Mouse (Mus musculus): ENCODE measurements around the gene Gm20425.

The Gm20425 gene

DNA sequence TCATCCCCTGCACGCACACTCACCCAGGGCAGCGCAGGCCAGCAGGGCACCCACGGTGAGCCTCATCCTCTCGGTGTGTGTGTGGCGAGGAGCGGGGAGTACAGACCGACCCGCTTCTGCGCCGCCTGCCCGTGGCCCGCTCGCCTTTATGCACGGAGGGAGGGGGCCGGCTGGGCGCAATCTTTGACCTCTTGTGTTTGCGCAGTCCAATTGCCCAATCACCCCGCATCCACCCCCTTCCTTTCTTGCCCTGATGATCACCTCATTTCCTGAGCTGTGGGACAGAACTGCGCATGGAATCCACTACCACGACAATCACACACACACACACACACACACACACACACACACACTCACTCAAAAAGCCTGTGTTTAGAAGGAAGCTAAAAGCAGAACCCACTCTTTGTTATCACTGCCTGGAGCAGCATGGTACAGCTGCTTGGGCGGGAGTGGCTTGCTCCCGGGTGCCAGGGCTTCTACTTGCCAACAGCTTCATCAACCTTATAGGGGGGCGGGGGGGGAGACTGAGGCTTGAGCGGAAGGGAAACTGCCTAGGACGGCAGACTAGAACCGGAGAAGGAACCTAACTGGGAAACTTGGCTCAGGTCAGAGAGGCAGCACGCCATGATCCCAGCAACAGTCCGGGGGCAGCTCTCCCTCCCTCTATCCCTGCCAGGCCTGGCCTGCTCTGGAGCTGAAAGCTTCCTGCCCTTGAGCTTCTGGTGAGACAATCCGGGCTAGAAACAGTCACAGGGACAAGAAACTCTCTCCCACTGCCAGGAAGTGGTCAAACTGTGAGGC is at the start of gene Gm20425, which contains the start of gene Trf:
Gene Gm20425 (minus strand): TSS at position 157 of the 801 bp plus-strand sequence.
Gene Trf (minus strand): TSS at position 294 of the 801 bp plus-strand sequence.
- DNase-seq (ENCODE audit: low spot score), result no peak

DNA sequence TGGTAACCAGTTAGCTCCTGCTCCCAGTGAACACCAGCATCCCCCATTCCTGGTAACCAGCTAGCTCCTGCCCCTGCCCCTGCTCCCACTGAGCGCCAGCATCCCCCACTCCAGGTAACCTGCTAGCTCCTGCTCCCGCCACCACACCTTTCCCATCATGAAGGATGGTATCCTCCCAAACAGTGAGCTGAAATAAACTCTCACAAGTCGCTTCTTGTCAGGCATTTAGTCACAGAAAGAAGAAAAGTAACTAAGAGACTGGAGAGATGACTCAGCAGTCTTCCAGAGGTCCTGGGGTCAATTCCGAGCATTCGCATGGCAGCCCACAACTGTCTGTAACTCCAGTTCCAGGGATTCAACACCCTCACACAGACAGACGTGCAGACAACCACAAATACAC is 46.8 kb upstream of the Gm20425 start:
- DNase-seq (ENCODE audit: low spot score), result no peak

DNA sequence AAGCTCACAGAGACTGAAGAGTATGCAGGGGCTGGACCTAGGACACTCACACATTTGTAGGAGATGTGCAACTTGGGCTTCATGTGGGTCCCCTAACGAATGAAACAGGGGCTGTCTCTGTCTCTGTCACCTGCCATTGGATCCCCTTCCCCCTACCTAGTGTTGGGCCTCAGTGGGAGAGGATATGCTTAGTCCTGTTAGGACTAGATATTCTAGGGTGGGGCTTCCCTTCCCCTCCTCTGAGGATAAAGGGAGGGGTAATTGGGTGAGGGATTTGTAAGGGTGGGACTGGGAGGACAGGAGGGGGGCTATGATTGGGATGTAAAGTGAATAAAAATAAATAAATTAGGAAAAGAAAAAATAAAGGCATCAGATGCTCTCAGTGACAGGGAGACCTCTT is 45.6 kb upstream of the Gm20425 start:
- no peak for DNase-seq (ENCODE audit: low spot score)

DNA sequence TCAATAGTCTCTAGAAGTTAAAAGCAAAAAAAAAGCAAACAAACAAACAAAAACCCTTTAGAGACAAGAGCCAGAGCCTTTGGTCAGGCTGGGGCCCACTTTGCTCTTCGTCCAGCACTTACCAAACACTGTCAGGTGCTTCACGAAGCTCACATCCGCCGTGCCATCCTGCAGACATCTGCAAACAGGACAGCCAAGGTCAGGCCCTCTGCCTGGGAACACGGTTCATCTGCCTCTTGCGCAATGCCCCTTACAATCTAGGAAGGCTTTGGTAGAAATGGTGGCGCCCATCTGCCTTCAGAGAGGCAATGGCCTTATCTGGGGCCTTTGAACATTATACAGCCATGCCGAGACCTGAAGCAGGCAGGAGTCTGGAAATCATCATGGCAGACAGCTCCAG is 44.7 kb upstream of the Gm20425 start:
- no peak for DNase-seq (ENCODE audit: low spot score)

DNA sequence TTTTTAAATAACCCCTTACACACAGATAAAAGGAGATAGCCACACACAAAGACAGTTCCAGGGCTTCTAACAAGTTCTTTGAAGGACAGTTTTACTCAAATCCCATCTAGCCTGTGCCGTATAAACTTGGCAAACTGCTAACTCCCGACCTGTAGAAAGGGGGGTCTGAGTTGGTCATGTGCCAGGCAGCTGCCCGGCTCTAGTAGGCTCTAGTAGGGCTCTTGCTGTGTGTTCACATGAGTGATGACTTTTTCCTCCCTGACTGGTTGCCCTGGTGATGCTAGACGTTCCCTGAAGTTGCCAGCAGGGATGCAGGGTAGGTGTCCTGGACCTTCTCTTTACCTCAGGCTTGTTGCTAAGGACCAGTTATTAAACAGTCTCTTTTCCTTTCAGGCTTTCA is 41.0 kb upstream of the Gm20425 start:
- DNase-seq (ENCODE audit: low spot score), result no peak

DNA sequence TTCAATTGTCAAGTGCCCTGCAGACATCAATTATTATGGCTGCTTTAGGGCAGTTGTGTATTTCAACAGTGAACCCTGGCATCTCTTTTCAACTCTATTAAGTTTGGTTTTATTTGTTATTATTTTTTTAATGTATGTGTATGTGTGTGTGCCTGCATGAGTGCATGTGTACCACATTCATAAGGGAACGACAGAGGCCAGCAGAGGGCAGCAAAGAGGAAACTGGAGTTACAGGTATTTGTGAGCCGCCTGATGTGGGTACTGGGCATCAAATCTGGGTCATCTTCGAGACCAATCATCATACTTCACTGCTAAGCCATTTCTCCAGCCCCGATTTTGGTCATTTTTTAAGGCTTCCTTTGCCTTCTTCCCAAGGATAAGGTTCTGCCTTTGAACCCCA is 35.7 kb upstream of the Gm20425 start:
- DNase-seq (ENCODE audit: low spot score), result peak; percentile 8

DNA sequence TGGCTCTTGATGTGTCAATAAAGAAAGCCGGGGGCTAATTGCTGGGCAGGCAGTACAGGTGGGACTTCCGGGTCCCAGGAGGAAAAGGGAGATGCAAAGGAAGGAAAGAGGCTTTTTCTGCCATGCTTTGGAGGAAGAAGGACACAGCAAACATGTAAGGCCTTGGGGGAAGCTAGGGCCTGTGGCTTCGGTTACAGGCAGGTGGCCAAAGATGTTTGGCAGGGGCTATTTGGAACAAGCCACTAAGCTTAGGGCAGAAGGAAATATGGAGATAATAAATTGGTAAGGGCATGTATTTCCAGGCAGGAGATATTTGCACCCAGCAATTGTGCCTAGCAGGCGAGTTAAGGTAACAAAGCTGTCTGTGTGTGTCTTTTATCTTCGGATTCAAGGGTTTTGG is 22.8 kb upstream of the Gm20425 start:
- no peak for DNase-seq (ENCODE audit: low spot score)

DNA sequence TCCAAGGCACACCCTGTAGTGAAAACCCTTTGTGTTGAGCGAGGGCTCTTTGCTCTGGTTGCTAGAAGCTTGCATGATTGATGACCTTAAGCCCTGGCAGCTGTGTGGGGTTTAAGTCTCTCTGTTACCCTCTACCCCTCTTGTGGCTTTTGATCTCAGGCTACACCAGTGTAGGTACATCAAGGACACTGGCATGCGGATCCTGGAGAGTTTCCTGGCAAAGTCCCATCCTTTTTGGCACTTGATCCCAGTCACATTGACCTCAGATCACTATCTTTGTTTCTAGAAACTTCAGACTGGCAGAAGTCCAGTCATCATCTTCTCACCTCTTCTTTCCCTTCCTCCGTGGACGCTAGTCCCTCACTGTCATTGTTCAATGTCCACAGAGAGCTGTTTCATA is 18.5 kb upstream of the Gm20425 start:
- DNase-seq (ENCODE audit: low spot score), result no peak

DNA sequence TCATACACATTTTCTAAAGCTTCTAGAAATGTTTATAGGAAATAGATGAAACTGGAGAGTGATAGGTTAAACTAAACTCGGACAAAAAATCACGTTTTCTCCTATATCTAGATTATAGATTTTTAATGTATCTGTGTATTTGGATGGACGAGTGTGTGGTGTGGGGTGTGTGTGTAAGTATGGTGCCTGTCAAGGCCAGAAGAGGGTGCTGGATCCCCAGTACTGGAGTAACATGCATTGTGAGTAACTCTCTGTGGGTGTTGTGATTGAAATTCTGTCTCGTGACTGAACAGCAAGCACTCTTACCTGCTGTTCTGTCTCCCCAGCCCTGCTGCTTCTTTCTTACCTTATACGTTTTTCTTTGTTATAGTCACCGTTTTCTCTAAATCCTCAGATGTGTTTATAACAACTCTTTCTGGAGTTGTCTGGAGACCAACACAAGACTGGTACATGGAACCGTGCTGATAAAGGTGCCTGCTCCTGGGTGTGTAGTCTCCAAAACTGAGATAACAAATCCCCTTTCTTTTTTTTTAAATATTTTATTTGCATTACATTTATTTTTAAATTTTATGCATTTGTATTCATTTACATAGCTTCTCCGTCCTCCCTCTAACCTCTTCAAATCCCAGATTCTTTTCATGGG is 16.5 kb upstream of the Gm20425 start:
- DNase-seq (ENCODE audit: low spot score), result no peak

DNA sequence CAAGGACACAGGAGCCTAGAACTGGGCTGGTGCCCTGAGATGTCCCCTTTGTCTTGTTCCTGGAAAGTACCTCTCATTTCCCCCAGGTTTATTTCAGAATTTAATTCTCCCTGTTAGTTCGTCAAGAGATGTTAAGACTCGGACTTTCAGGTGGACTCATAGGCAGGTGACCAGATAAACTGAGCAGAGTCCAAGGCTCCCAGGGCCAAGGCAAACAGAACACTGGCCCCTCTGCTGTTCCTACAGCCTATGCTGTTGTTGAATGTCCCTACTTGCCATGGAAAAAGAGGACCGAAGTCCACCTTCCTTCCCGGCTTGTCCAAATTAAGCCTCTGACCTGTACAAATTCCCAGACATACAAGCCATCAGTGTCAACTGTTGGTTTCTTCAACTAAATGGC is 13.5 kb upstream of the Gm20425 start:
- DNase-seq (ENCODE audit: low spot score), result no peak

DNA sequence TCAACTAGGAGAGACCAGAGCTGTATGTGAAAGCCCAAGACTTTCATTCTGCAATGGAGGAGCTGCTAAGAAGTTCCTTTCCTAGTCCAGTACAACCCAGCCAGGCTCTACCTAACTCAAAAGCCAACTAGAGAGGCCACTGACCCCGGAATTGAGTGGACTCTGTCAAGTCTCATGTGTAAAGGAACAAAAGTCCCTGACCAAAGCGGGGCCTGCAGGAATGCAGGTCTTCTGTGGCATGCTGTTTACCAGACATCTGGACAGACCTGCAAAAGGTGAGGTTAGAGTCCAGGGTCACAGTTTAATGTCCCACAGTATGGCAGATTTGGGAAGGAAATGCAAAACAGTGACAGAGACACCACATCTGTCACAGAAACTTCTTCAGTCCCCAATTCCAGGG is 11.1 kb upstream of the Gm20425 start:
- no peak for DNase-seq (ENCODE audit: low spot score)

DNA sequence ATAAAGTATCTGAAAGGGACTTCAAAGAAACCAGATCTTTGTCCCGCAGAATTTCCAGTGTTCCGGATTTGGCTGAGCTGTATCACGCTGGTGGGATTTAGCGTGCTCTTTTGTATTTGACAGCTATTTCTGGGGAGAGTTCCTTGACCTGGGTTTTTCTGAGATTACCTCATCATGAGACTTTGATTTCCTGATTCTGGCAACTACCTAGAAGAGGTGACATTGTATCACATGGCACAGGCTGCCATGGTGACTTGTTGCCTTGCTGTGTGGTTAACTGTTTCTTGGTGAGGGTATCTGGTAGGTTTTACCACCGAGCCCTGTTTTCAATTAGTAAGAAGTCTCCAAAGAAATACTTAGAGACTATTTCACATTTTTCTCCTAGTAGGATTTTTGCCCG is 9.4 kb upstream of the Gm20425 start:
- DNase-seq (ENCODE audit: low spot score), result no peak

DNA sequence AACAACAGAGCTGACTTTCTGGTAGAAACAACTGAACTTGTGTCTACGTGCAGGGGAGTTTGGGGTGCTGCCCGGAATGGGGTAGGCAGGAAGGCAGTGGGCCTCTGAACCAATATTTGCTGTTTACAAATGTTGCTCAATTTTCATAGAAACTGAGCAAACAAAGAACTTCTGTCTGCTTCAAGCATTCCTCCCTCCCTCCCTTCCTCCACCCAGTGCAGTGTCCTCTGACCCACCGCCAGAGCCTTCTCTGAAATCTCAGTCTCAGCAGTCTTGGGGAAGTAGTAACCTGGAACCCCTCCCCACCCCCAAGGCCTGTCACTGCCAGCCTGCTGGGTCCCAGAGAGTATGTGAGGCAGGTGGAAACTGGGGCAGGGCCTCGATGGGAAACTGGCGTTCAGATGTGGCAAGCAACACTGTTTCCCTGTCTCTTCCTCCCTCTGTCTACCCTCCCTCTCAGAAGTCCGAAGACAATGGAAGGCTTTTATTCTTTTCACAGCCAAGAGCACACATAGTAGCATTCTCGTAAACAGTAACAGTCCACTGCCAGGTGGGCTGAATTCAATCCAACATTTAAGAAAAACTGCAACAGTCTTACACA is 4.6 kb upstream of the Gm20425 start:
- DNase-seq (ENCODE audit: low spot score), result no peak

DNA sequence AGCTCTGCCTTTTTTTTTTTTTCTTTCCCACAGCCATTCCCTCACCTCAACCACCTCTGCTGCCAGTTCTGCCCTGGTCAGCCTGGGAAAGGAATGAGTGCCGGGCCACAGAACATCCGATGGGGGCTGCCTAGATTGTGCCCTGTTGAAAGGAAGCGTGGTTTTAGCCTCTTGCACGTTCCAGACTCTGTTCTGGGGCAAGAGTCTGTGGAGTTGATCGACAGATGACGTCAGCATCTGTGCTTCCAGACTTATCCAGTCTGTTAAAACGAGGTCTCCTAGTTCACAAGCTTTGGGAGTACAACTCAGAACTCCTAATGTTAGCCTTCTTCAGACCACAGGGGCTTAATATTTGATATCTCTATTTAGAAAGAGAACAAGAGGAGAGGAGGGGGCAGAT is 4.0 kb upstream of the Gm20425 start:
- no peak for DNase-seq (ENCODE audit: low spot score)

DNA sequence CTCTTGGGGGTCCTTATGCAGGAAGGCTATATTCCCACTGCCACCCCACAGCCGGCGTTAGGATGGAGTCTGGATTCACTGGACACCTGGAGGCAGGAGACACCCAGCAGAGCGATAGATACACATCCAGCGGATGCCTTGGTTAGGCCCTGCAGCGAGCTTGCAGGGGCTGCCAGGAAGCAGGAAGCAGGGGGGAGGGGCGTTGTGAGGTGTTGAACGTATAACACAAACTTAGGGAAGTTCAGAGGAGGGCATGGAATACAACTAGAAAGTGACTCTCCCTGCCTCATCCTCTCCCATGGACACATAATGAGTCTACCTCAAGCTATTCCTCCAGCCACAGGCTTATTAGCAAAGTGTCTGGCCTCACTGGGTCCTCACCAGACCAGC is 2.9 kb upstream of the Gm20425 start:
- DNase-seq (ENCODE audit: low spot score), result no peak

DNA sequence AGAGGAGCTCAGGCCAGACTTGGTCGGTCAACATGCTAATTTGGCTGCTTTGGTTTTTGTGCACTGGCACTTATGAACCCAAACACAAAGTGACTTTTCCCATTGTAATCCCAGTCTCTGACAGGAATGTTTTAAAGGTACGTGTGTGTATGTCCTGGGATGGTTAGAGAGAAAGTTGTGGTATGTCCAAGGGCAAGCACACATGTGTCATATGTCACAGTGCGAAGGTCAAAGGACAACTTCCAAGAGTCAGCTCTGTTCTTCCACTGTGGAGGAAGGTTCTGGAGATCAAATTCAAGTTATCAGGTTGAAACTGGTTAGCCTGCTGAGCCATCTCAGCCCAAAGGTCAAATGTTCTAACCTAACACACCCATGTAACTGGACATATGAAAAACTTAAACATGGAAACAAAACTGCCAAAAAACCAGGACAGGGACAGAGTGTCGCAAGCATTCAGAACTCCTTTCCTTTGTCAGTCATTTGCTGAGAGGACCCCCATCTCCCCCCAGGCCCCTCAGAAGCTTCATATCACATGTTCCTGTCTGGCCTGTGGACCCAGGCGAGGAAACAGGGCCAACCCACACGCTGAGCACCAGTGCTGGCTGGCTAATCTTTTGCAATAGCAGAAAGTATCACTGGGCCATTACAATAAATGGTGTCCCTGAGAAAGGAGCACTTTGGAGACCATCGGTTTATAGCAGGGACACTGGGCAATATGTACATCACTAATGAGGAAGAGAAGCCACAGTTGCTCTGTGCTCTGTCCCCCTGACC is 2.3 kb upstream of the Gm20425 start:
- no peak for DNase-seq (ENCODE audit: low spot score)

DNA sequence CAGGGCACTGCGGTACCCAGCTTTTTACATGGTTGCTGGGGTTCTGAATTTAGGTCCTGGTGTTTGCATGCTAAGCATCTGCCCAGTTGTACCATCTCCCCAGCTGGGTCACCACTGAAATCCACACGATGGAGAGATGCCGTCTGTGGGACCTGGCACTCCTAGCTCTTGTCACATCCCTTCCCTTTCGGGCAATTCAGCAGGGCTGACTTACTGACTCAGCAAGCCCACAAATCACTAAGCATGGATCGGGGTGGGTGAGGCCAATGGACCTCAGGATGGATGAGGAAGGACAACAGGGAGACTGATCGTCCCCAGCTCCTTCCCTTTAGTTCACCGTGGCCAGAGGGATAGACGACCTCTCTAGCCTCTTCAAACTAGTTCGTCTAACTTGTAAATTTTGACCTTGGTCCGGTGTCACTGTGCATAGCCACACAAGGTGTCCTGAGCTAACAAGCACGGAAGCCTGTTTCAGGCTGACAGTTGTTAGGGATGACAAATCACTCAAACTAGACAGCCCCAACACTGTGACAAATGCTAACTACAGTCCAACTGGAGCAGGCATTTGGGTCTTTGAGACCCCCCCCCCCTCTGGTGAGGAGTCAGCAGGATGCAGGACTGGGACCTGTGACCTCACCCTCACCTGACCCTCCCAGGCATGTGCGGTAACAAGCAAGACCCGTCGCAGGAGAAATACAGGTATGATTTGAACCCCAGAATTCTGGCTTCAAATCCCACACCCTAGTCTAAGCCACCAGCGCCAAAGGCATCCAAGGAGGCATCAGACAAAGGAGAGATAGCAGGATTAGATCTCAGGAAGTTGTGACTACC is 855 bp downstream of the Gm20425 start:
- no peak for DNase-seq (ENCODE audit: low spot score)

DNA sequence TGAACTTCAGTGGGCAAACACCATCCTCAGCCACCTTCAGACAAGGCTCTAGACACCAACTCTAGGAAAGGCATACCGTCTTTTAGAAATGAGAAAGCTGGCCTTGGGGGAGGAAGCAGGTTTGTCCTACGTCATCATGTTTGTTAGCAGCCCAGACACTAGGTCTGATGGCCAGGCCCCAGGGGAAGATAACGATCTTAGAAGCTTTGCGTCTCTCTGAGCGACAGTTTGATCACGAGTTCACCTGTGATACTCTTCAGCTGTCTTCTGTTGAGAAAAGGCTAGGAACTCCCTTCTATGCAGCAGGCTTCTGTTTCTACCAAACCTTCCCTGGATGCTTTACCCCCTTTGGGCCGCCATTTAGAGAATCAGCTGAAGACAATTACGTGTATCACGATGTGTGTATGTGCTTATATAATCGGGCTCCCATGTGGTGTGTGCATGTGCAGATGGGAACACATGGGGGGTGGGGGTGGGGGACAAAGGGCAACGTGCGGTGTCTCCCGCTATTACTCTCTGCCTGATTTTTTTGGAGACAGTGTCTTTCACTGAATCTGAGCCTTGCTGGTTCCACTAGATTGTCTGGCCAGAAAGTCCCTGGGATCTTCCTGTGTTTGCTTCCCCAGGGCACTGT is 1.6 kb downstream of the Gm20425 start:
- DNase-seq (ENCODE audit: low spot score), result no peak

DNA sequence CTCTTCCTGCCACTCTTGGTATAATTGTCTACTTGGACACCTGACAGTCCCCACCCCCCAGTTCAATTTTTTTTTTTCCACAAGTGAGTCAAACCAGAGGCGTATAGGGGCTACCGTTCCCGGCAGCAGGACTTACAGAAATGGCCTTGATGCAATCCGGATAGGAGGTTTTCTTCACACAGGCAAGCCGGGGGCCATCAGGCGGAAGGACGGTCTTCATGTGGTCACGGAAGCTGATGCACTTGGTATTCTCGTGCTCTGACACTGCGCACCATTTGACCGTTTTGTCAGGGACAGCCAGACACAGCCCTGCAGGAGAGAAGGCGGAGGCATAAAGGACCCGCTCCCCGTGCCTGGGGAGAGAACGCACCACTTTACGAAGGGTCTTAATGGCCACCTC is 2.3 kb downstream of the Gm20425 start:
- no peak for DNase-seq (ENCODE audit: low spot score)

DNA sequence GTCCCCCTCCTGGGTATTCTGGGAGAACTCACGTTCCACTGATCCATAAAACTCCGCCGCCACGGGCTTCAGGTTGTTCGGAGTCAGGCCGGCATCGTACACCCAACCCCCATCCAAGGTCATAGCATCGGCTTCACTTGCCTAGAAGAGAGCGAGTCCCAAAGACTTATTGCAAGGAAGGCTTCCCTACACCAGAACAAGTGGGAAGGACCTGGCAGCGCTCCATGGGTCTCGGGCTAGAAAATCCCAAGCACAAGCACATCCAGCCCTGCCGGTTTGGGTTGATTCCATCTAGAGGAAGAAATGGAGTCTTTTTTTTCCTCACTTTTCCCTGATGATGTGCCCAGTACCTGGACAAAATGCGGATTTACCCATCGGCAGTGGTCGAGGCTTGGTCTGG is 3.3 kb downstream of the Gm20425 start:
- DNase-seq (ENCODE audit: low spot score), result no peak

DNA sequence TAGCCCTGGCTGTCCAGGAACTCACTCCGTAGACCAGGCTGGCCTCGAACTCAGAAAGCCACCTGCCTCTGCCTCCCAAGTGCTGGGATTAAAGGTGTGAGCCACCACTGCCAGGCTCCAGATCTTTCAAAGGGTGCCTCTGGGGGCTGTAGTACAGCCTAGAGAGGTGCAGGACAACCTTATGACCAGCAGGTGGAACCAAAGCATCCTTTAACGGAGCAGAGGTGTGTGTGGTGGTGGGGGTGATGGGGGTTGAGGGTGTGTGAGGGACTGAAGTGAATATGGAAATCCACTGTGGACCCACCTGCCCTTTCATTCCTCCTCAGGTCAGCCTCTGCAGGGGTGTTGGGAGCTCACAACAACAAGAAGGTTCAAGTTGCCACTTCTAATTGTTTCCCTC is 4.6 kb downstream of the Gm20425 start:
- DNase-seq (ENCODE audit: low spot score), result no peak

Measured in spleen, adult 12 weeks (tissue).